In the genomic region with DNA sequence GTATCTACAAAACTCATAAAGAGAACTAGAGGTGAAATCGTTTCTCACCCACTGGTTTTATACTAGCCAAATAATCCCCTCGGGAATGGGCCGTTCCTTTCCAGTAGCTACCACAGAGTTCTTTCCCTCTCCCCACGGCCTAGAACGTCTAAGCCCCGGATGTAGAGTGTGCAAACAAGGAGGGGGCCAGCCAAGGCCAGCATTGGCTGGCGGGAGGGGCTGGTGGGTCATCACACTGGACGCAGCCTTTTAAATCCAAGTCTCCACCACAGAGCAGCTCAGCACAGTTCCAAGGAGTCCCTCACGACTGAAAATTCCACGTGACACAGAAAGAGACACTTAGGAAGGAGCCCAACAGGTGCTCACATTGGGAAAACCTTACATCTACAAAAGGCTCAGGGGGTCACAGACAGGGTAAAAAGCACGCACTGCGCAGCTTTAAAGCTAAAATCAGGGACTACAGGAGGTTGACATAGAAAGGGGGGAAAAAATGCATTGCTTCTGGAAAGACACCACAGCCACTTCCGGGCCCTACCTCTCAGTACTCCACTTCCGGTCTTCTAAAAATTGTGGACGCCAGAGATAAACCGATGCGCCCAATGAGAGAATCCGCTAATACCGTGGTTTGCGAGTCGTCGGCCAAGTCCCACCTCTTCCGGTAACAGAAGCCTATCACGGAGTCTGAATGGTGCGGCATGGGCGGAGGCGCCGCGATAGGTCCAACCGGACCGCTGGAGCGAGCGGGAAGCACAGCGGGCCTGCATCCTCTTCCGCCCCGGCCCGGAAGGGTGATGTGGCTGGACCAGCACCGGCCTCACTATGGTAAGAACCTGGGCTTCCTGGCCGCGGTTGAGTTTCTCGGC, we compare ENCODE assay signal across 8 mouse cellular contexts. TPM values are rescaled to one million over a fixed set of nuclear protein-coding genes. Genes with fewer than 3 reads are reported as not detected.
DNase-seq lines count a peak whose midpoint lies in the region; ATAC-seq lines count a peak whose summit lies in the region.

Gene Tmem167, plus strand, starts transcription at position 162 of the 863 bp plus-strand sequence.
Gene Xrcc4, minus strand, starts transcription at position 647 of the 863 bp plus-strand sequence.

- peak; percentile 91 for DNase-seq in c-Kit-negative CD71-positive TER-119-positive erythroid progenitor cells, embryonic 14.5 days (ENCODE audit: low read depth, low spot score)
- peak; percentile 97 for DNase-seq in fibroblast of lung, adult 2 months (ENCODE audit: low read depth)
- peak; percentile 98 for DNase-seq in kidney, postnatal 14 days
- peak; percentile 93 for DNase-seq in liver, embryonic 13.5 days
- DNase-seq in neural tube, embryonic 10.5 days (ENCODE audit: extremely low spot score, low spot score): peak; percentile 93

- ATAC-seq in CD4-positive, CD25-positive, alpha-beta regulatory T cell, adult 4 months: peak; percentile 98
- ATAC-seq in heart, embryonic 14.5 days (ENCODE audit: insufficient number of reproducible peaks, insufficient read depth, low FRiP score, low read depth): peak; percentile 100
- ATAC-seq in liver, embryonic 13.5 days (ENCODE audit: low read depth): peak; percentile 100
- ATAC-seq in stomach, embryonic 16.5 days (ENCODE audit: insufficient read depth, low FRiP score): peak; percentile 100

- peaks cover 0 to 3% of the 10 kb centered on the region in 2 experiments; a peak in 2 of 4 replicates for H3K4me1 ChIP-seq in heart, embryonic 14.5 days (ENCODE audit: control insufficient read depth in 2 of 2, insufficient read depth in 2 of 2, low read length in 2 of 2)
- peaks cover 9% of the 10 kb centered on the region for H3K4me1 ChIP-seq in liver, embryonic 13.5 days (replicated peaks)
- H3K4me1 ChIP-seq in stomach, embryonic 16.5 days (ENCODE audit: control insufficient read depth, insufficient read depth, low read length): peaks cover 2% of the 10 kb centered on the region; the same call in 1 of the 2 replicates

- H3K36me3 ChIP-seq in heart, embryonic 14.5 days (ENCODE audit: control insufficient read depth, insufficient read depth, low read length): peaks cover 10% of the 10 kb centered on the region
- H3K36me3 ChIP-seq in liver, embryonic 13.5 days: peaks cover 9% of the 10 kb centered on the region
- H3K36me3 ChIP-seq in stomach, embryonic 16.5 days (ENCODE audit: control insufficient read depth, insufficient read depth, low read length): no peaks in the 10 kb centered on the region

- 2% methylated on average over 41 of the region's 41 CpGs for WGBS in heart, embryonic 14.5 days
- WGBS in liver, embryonic 13.5 days (ENCODE audit: insufficient replicate concordance): 2% methylated on average over 41 of the region's 41 CpGs
- 3% methylated on average over 41 of the region's 41 CpGs for WGBS in stomach, embryonic 16.5 days

- H3K27me3 ChIP-seq in heart, embryonic 14.5 days (ENCODE audit: control insufficient read depth, insufficient read depth, low read length): no peaks in the 10 kb centered on the region
- no peaks in the 10 kb centered on the region for H3K27me3 ChIP-seq in liver, embryonic 13.5 days
- no peaks in the 10 kb centered on the region for H3K27me3 ChIP-seq in stomach, embryonic 16.5 days (ENCODE audit: control insufficient read depth, insufficient read depth, low read length)

- no peaks in the 10 kb centered on the region for H3K9me3 ChIP-seq in heart, embryonic 14.5 days (ENCODE audit: control insufficient read depth, low read length)
- no peaks in the 10 kb centered on the region for H3K9me3 ChIP-seq in liver, embryonic 13.5 days (replicated peaks)
- H3K9me3 ChIP-seq in stomach, embryonic 16.5 days (replicated peaks; ENCODE audit: control insufficient read depth, low read length): no peaks in the 10 kb centered on the region

- peak within 1 kb of the TSS; percentile 93 for H3K9ac ChIP-seq in heart, embryonic 14.5 days (ENCODE audit: low read length)
- peak within 1 kb of the TSS; percentile 90 for H3K9ac ChIP-seq in liver, embryonic 13.5 days
- peak within 1 kb of the TSS; percentile 87 for H3K9ac ChIP-seq in stomach, embryonic 16.5 days (ENCODE audit: low read length)

- H3K4me3 ChIP-seq in heart, embryonic 14.5 days (ENCODE audit: control insufficient read depth in 1 of 2, insufficient read depth in 1 of 2, low read depth in 1 of 2, low read length in 2 of 2): peak within 1 kb of the TSS; percentile 93 to 96
- peak within 1 kb of the TSS; percentile 91 for H3K4me3 ChIP-seq in liver, embryonic 13.5 days (replicated peaks)
- peak within 1 kb of the TSS; percentile 92 for H3K4me3 ChIP-seq in stomach, embryonic 16.5 days (replicated peaks; ENCODE audit: low read length)

- H3K4me2 ChIP-seq in heart, embryonic 14.5 days (ENCODE audit: low read length): peak within 1 kb of the TSS; percentile 81
- H3K4me2 ChIP-seq in liver, embryonic 13.5 days: peak within 1 kb of the TSS; percentile 89
- peak within 1 kb of the TSS; percentile 96 for H3K4me2 ChIP-seq in stomach, embryonic 16.5 days (ENCODE audit: low read depth, low read length)

- peak within 1 kb of the TSS; percentile 82 to 86 for H3K27ac ChIP-seq in heart, embryonic 14.5 days (replicated peaks in 1 of 2; ENCODE audit: control insufficient read depth in 1 of 2, insufficient read depth in 1 of 2, low read depth in 2 of 2, low read length in 2 of 2)
- H3K27ac ChIP-seq in liver, embryonic 13.5 days: peak within 1 kb of the TSS; percentile 79
- peak within 1 kb of the TSS; percentile 92 for H3K27ac ChIP-seq in stomach, embryonic 16.5 days (ENCODE audit: low read length)

RNA-seq across cellular contexts. Expression of gene Tmem167, which starts in this region (rescaled TPM):
- polyA plus RNA-seq in CD4-positive, CD25-positive, alpha-beta regulatory T cell, adult 4 months (2017; shearing (Covaris generic)): 10 to 100 TPM; 41.2 to 63.5 TPM
- 41.9 and 49.0 TPM in 2 replicates for polyA plus RNA-seq in heart, embryonic 14.5 days (2014; fragmentation: Nextera tagmentation; extraction: Ambion mirVana)
- polyA plus RNA-seq in liver, embryonic 13.5 days (2015; fragmentation: Nextera tagmentation; extraction: Ambion mirVana): 25.6 and 27.9 TPM in 2 replicates
- 52.7 and 53.8 TPM in 2 replicates for polyA plus RNA-seq in stomach, embryonic 16.5 days (2015; fragmentation: Nextera tagmentation; extraction: Ambion mirVana)

RNA-seq across cellular contexts. Expression of gene Xrcc4, which starts in this region (rescaled TPM):
- polyA plus RNA-seq in CD4-positive, CD25-positive, alpha-beta regulatory T cell, adult 4 months (2017; shearing (Covaris generic)): 10 to 100 TPM; 19.0 to 30.4 TPM
- 15.7 and 22.1 TPM in 2 replicates for polyA plus RNA-seq in heart, embryonic 14.5 days (2014; fragmentation: Nextera tagmentation; extraction: Ambion mirVana)
- polyA plus RNA-seq in liver, embryonic 13.5 days (2015; fragmentation: Nextera tagmentation; extraction: Ambion mirVana): 6.9 TPM in 2 replicates
- 10.9 and 12.2 TPM in 2 replicates for polyA plus RNA-seq in stomach, embryonic 16.5 days (2015; fragmentation: Nextera tagmentation; extraction: Ambion mirVana)

Comparison
In these comparisons a context has a peak if more than half of its experiments do, and no peak if none do; other contexts are left out.
1. Peak in every context shown above with its lines: DNase-seq, ATAC-seq, H3K4me3 ChIP-seq and H3K27ac ChIP-seq.